Mouse (Mus musculus): ENCODE measurements around the gene Gab1.

DNA sequence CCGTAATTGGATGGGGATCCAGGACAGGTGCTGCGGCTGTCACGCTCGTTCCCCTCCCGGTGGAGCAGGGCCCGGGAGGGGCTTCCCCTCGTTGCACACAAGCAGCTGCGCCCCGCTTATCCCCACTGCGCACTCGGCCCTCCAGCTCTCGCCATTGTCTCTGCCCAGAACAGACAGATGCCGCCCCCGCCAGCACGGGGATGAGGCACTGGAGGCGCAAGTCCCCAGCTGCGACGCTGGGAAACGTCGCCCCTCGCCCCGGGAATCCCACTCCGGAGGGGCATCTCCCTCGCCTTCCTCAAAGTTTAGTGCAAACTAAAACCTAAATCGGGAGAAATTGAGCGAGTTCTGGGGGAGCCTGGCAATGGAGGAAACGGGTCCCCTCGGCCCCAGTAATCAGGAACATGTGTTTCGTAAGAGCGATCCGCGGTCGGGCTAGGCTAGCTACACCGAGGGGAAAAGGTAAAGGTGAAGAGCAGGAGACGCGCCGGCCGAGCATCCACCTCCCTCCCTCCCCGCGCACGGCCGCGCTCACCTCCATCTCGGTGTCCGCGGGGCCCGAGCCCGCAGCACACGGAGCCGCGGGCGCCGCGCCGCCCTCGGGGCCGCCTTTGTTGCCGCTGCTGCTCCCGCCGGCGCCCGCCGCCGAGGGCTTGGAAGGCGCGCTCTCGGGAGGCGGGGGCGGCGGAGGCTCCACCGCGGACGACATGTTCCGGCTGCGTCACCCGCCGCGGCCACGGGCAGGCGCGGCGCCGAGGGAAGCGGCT, 141.7 kb downstream of the Gab1 start:
- TF ChIP-seq CTCF (IDR thresholded peaks at IDR 0.05; ENCODE audit: extremely low read depth, insufficient read length, insufficient replicate concordance, low read depth, low read length) (no peak), POLR2A (IDR thresholded peaks at IDR 0.05; ENCODE audit: low read depth, low read length) (no peak)

Data from small intestine, adult 2 months (tissue).